Mouse (Mus musculus): ENCODE data around the gene Sos2.

The Sos2 gene

DNA sequence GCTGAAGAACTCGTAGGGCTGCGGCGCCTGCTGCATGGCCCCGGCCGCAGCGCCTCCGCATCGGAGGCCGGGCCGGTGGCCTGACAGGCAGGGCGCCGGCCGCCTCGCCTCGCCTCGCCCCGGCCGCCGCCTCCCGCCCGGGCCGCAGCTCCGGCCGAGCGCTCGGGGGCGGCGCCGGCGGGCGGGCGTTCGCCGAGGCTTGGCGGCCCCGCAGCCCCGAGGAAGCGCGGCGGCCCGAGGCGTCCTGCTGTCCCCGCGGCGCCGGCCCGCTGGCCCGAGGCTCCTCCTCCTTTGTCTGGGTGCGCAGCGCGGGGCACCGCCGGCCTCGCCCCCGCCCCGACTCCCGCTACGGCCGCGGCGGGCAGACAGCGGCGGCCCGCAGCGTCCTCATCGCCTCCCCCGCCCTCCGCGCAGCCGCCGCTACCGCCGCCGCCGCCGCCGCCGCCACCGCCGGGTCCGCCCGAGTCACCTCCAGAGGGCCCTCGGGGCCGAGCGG lies at the start of gene Sos2:
TSS of gene Sos2 (minus strand) at position 287 of the 496 bp plus-strand sequence.
- DNase-seq = peak; percentile 82

DNA sequence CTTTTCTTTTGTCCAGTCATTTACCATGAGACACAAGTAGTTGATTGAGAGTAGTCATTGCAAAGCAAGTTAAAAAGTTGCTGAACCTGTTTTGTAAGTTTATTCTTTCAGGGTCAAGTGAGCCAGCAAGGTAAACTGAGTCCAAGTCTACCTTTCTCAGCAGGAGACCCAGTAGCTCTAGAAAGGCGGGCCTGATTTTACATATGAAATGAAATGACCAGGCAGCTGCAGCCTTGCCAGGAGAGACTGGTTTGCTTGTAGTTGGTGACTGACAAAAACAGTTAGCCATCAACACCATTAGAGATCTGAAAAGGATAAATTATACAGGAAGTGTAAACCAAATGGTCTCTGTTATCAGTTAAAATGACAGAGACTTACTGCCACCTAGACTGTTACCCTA lies 48.7 kb upstream of the Sos2 start:
- DNase-seq = no peak

DNA sequence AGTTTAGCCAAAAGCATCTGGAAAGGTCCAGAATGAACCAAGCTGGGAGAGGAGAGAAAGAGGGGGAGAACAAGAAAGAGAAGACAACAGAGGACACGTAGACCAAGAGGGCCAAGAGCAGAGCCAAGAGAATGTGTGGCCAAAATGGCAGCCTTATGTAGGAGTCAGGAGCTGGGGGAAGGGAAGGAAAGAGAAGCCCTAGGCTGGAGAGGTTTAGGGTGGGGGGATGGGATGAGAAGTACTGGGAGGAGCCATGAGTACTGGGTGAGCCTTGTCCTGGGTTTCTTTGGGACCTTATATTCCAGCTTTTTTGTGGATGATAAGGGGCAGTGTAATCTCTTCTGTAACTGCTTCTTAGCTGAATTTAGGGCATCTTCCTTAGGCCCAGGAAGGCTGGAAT lies 47.6 kb upstream of the Sos2 start:
- no peak for DNase-seq

DNA sequence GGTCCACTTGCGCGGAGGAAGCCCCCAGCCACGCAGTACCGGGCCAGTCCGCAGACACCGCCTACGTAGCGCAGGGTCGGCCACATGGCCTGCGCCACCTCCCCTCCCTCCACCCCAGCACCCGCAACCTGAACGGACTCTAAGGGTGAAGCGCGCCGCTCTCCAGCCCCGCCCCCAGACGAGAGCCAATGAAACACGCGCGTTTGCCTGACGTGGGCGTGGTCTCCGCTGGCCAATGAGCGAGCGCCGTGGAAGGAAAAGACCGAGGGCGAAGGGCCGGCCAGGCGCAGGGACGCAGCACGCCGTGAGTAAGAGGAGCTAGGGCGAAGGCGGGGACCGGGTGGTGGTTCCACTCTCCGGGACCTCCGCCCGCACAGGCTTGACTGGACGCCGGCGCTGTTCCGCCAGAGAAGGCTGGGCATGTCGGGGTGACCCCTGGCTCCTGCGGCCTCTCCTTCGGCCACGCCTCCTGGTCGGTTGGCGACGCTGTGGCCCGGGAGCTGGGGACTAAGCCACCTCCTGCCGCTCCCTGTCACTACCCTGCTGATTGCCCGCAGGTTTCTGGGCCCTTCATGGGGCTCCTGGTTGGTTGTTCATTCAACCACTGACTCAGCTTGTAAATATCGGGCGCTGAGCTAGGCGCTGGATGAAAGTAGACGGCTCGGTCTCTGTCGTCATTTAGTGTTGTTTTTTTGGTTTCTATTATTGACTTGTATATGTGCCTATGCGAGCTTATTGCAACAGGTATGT lies 43.2 kb upstream of the Sos2 start, which contains the start of the genes L2hgdh and Atp5s:
TSS of gene L2hgdh (minus strand) at position 163 of the 750 bp plus-strand sequence.
TSS of gene Atp5s (plus strand) at position 240 of the 750 bp plus-strand sequence.
- peak; percentile 98 for DNase-seq

DNA sequence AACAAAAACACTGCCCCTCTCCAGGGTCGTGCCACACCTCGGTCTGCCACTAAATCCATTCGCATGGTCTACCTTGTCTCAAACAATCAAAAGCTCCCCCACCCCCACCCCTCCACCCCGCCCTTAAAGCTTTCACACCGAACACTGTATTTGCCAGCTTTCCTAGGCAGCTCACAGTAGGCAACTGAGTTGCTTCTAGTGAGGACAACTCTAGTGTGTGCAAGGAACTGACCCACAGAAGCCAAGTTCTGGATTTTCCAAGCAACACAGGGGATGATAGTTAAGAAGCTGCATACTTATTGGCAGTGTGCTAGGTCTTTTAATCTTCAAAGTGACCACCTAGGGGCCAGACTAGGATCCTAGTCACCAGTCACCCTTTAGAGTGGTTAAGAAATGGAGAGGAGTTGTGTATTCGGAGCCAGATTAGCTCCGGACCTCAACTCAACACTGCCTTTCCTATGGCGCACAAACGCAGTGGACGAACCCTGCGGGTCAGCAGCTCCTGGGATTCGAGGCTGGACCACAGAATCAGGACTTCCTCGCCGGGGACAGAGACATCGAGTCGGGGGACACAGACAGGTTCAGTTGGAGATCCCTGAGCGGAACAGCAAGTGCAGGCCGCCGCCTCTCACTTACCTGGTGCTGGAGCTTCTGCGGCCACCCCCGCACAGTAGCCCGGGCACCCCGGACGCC lies 42.5 kb upstream of the Sos2 start:
- no peak for DNase-seq

DNA sequence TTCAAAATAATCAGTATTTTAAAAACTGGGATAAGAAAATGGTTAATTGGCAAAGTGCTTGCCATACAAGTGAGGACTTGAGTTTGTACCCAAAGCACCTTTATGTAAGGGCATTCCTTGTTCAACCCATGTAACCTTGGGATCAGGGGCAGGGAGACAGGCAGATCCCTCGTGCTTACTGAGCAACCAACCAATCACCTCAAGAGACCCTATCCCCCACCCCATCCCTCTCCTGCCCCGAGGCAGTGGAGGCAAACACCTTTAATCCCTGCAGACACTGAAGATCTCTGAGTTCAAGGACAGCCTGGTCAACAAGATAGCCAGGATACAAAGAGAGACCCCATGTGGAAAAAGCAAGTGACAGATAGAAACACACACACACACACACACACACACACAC lies 41.7 kb upstream of the Sos2 start:
- DNase-seq = no peak

DNA sequence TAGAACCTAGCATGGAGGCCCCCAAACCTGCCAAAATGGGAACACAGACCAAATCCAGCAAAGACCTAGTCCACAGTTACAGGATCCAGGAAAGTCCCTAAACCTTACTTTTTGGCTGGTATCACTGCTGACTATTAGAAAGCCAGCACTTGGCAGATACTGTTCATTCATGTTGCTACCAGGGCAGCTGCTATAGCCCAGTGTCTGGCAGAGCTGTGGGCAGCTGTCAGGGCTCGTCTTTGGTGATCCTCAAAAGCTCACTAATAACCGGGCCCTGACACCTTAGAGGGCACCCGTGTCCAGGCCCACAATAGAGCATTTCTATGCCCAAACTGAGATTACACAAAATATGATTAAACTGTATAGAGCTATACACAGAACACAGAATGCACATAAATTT lies 41.2 kb upstream of the Sos2 start:
- DNase-seq = no peak

DNA sequence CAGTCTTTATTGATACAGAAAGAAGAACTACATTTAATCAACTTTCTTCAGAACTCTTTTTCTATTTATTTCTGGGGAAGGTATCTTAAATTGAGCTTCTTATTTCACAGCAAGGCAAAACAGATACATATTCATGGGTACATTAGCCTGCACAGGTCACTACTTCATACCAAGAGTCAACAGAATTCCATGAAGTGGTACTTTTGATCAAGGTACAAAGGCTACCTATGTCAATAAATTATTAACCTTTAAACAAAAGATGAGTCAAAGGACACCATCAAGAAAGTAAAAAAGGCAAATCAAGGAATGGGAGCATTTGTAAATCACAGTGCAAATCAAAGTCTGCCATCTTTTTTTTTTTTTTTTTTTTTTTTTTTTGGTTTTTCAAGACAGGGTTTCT lies 32.0 kb upstream of the Sos2 start:
- DNase-seq = no peak

DNA sequence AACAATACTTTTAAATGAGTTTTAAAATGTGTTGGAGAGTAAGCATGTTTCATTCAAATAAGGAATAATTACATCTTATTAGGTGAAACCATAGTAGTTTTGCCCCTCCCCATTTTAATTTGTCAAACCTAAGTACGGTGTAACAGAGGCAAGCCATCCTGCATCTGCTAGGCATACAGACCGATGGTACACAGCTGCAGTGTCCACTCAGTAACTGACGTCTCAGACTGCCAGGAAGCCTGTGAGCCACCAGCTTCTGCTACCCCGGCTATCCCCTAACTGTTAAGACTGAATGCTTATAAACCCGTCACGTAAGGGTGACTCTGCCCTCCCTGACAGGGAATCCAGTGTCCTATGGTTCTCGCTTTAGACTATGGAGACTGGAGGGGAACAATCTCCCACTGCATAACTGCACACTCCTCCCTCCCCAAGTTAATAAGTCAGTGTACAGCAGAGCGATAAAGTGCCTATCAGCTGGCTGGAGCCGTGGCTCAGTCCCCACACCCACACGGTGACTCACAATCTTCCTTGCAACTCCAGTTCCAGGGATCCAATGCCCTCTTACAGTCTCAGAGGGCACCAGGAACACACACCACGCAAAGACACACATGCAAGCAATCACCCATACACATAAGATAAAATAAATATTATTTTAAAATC lies 23.3 kb upstream of the Sos2 start:
- DNase-seq = no peak

DNA sequence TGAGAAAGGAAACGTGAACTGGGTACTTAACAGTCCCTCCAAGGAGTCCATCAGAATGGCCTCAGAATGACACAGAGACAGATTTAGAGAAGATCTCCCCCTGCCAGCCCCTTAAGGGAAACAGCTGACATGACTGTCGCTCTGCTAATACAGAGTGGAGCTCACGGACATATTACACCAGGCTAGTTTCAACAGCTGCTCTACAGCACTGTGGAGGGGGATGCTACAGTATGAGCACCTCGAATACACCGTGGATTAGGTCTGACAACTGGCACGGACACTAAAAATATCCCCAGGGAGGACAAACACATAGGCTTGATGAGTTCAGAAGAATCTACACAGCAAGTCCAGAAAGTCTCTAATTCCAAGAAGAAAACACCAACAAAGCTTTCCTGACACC lies 16.7 kb upstream of the Sos2 start:
- no peak for DNase-seq

DNA sequence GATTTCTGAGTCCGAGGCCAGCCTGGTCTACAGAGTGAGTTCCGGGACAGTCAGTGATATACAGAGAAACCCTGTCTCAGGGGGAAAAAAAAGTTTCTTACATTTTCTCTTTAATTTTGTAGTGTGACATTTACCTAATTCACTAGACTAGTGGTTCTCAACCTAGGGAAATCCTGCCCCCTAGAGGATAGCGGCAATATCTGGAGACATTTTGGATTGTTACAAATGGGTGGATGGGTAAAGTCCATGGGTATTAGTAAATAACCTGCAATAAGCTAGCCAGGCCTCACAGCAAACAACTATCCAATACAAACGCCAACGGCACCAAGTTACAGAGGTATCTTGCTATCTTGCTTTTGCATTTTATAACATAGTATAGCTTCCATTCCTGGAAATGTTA lies 15.1 kb upstream of the Sos2 start:
- peak; percentile 56 for DNase-seq

DNA sequence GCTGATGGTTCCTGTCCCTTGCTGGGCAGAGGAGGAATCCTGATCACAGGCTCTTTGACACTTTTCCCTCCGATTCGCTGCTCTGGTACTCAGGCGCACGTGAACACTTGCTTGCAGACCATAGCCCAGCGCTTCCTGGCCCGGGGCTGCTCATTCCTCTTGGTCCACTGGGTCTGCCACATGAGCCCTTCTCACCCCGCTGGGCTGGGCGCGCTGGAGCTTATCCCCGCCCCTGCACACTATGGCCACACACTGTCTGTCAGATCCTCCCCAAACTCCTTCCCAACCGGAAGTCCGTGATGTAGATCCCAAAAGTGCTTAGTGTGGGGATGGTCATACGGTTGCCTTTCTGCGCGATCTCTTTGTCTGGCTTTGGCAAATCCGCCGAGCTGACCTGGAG lies 11.8 kb upstream of the Sos2 start:
- DNase-seq = no peak

DNA sequence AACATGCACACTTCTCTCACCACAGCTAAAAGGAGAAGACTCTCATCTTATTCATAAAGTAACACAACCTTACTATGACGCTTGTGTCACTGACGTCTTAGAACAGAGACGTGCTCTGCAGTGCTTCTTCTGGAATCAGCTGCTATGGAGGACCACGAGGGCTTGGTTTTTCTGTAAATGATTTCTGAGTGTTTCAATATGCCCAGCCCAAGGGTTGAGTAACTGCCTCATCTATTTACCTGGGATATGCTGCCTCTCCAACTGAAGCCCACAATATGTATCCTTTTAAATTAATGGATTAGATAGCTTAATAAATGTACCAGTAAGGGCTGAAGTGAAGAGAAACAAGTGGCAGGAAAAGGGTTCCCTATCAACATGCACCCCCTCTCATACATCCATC lies 9.1 kb upstream of the Sos2 start:
- DNase-seq = no peak

DNA sequence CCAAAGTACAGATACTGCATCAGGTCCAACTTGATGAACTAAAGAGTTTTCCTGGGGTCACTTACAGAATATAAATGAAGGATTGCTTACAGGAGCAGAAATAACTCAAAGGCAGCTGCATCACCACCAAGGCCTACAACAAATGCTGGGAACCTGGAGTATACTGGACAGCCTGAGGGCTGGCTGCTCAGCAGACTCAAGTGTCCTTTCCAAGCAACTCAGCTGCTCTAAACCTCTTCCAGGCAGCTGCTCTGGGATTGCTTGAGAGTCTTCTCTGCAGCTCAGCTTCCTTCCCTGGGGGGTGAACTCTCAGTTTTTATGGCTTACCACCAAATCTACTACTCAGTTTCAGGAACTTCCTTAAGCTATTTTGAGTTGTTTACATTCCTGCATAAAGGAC lies 7.4 kb upstream of the Sos2 start:
- no peak for DNase-seq

DNA sequence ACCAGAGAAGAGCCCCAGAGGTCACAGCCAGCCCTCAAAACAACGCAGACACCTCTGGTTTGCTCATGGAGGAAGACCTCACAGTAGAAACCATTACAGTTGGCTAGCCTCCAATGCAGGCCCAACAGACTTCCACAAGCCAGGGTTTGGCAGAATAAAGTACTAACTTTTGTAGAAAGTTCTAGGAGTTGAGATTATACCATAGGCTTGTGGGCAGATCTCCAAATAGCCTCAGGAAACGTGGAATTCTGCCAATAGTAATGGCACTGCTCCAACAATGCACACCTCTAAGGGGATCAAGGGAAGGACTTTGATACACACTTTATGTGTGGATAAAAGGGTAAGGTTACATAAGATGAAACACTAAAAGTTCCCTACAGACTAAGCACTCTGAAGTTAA lies 6.7 kb upstream of the Sos2 start:
- peak; percentile 84 for DNase-seq

DNA sequence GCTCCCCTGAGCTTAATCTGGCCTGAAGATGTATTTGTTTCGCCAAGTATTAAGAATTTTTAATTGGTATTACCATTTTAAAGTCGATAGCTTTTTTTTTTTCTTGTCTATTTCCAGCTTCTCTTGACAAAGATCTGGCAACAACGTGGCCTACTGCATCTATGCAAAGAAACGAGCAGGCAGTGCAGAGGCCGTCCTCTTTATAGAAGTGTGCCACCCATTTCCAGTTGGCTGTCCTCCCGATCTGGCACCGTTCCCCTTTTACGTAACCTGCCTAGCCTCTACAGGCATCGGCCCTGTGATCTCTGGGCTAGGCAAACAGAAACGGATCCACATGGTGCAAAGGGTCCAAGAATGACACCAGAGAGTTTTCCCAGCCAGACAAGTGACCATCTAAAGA lies 1.9 kb upstream of the Sos2 start:
- DNase-seq = peak; percentile 89

DNA sequence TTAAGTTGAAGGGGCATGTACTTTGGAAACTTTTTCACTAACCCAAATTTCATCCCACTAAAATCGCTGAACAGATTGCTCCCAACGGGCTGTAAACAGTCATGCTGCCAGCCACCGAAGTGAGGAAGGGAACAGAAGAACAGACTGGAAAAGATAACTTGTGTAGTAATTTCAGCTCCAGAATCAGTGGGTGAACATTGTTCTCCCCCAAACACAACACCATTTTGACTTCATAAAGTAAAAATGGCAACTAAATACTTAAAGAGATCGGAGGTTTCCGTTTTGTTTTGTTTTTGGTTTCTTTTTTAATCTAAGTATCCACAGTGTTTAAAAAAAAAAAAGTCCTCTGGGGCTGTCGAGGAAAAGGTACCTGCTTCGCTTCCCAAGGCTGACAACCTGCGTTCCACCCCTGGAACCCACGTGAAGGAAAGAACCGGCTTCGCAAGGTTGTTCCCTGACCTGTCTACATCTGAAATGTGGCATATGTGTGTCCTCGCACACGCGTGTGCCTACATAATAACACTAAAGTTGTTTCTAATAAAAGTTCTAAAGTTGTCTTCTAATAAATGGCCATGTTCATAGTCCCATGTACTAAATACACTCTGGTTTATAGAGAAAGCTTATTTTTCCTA lies 1.3 kb upstream of the Sos2 start:
- no peak for DNase-seq

DNA sequence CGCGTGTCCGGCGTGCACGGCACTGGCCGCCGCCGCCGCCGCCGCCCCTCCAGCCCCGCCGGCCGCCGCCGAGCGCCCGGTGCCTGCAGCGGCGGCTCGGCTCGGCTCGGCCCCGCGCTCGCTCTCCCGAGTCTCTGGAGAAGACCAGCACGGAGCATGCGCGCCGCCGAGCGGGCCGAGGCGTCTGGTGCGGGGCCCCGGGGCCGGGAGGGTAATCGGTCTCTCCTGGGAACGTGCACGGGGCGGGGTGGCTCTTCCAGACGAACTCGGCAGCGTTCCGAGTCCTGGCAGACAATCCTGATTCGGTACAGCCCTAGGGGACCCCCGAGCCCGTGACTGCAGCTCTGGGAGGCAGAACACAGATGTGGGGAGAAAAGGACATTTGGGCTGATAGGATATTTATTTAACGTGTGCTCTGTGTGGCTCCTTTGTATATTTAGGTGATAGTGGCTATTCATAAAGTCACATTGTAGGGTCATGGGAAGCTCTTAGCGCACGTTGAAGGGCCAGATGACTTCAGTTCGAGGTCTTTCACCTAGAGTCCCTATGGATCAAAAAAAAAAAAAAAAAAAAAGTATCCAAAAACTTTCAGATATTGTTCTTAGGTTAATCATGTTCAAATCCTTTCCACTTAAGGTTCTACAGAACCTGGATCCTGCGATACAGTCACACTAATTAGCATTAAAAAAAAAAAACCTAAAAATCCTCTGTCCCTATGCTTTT lies 574 bp upstream of the Sos2 start:
- peak; percentile 91 for DNase-seq

DNA sequence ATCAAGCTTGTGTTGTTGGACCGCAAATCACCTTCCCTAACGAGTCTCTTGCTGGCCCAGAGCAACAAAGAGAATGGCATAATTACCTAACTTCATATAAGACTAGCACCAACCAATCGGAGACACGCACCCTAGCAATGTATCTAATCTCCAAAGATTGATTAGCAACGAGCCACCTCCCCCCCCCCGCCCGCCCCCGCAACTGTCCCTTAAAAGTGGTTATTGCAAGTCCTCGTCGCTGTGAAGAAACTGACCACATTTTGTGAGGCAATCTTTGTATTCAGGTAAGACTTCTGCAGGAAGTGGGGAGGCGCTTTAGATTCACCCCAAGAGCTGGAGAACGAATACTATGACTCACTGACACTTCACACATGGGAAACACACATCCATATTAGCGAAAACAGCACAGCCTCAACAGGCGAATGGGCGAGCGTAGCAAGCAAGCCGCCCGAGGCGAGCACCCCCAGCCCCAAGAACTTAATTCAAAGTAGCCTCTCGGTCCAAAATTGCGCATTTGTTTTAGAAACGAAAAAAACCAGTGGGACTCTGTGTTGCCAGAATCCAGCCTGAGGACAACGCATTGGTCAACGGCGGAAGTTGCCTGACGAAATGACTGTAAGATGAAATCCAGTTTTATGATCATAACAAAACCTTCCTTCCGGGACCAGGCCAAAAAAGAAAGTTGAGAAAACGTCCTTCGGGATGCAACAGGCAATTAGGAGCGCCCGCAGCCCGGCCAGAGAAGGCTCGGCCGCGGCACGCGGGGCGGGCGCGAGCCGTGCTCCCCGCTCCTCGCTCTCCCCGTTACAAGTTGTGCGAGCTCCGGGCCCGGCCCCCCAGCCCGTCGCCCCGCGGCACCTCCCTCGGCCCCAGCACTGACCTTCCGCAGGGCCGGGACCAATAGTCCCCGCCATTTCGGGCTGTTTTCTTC lies 752 bp downstream of the Sos2 start:
- peak; percentile 66 for DNase-seq

DNA sequence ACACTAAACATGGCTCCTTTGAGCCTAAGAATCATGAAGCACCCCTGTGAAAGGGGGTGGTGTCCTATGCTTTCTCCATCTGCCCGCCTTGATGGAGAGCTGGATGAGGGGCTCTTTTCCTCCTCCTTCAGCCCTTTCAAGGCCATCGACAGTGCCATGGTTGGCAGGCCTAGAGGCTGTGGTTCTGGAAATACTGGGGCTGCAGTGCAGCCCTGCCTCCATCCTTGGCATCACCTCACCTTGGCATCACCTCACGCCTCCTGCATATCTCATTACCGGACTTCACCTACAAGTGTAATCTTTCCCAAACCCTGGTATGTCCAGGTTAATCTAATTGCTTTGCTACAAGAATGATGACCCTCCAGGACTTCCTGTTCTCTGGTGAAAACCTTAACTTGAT lies 5.5 kb downstream of the Sos2 start:
- no peak for DNase-seq

Data from kidney, postnatal 14 days (tissue).